Mouse (Mus musculus) G1E (cell line): ENCODE measurements around the gene Lmntd1. TPM values are rescaled to one million over a fixed set of nuclear protein-coding genes. Genes with fewer than 3 reads are reported as not detected.

ENCODE experiments used
- ATAC-seq: 2 replicates; pipeline ENCODE4 v1.8.0; 2016; ENCODE audit warnings: mild to moderate bottlenecking; ENCODE audit not compliant: insufficient number of reproducible peaks, poor library complexity, low FRiP score, severe bottlenecking; ENCODE audit errors: extremely low read depth
- DNase-seq: peaks from one replicate; pipeline ENCODE4 v3.0.0; 2012; ENCODE audit warnings: low spot score
- H3K27me3 ChIP-seq: 2 replicates; pipeline ENCODE4 v1.6.1; 2012; ENCODE audit warnings: mild to moderate bottlenecking, low read length, inconsistent platforms; ENCODE audit not compliant: insufficient read depth
- H3K36me3 ChIP-seq: replicated peaks from 2 replicates; pipeline ENCODE3; 2012; ENCODE audit warnings: mild to moderate bottlenecking, inconsistent platforms
- H3K4me1 ChIP-seq: 2 replicates; pipeline ENCODE4 v1.6.1; 2012; ENCODE audit warnings: low read depth, low read length, inconsistent platforms, mixed read lengths; ENCODE audit not compliant: insufficient read depth
- H3K4me3 ChIP-seq: 2 replicates; pipeline ENCODE4 v1.5.1; 2012; ENCODE audit warnings: low read depth, mild to moderate bottlenecking, inconsistent platforms, low read length, moderate library complexity, mixed read lengths
- H3K9me3 ChIP-seq: replicated peaks from 2 replicates; pipeline ENCODE4 v1.6.1; 2012; ENCODE audit warnings: inconsistent platforms
- CTCF ChIP-seq: IDR thresholded peaks from 2 replicates; pipeline ENCODE4 v1.5.1; 2012; ENCODE audit warnings: low read depth, low read length, inconsistent platforms, mixed read lengths
- GATA1 ChIP-seq: IDR thresholded peaks from 2 replicates; pipeline ENCODE4 v1.6.1; 2012; ENCODE audit warnings: borderline replicate concordance, low read length, inconsistent platforms, mixed read lengths
- GATA2 ChIP-seq: IDR thresholded peaks from 2 replicates; pipeline ENCODE4 v1.6.1; 2012; ENCODE audit warnings: low read depth, low read length, inconsistent platforms, borderline replicate concordance
- POLR2AphosphoS5 ChIP-seq: IDR thresholded peaks from 2 replicates; pipeline ENCODE4 v1.6.1; 2012; ENCODE audit warnings: low read depth, low read length, inconsistent platforms; ENCODE audit not compliant: insufficient replicate concordance
- TAL1 ChIP-seq: conservative IDR thresholded peaks from 2 replicates; pipeline ENCODE4 v1.6.1; 2012; ENCODE audit warnings: low read depth, low read length, inconsistent platforms, mixed read lengths
- polyA plus RNA-seq: library from polyadenylated mRNA; stranded (reverse); fragments of >175 nt; gene quantifications from 2 replicates; pipeline ENCODE4 v1.2.3, GENCODE M21; 2012
- total RNA-seq, 2 experiments: library from RNA; stranded (forward) in 1 of 2; stranded (reverse) in 1 of 2; fragments of 200-1000 nt in 1 of 2; fragments of >200 nt in 1 of 2; fragmentation: Nextera tagmentation in 1 of 2; gene quantifications; 2 replicates each; pipeline ENCODE4 v1.2.3; 2014 to 2017

The Lmntd1 gene
- total and polyA plus RNA-seq, 3 experiments, result 0.22 TPM; not detected in 2

- no peak for DNase-seq
- no peak overlapping the region for H3K4me3 ChIP-seq
- no peaks in the 10 kb centered on the region for H3K36me3 ChIP-seq
- H3K9me3 ChIP-seq, result peaks cover 62% of the 10 kb centered on the region
- no peaks in the 10 kb centered on the region for H3K27me3 ChIP-seq
- H3K4me1 ChIP-seq, result no peaks in the 10 kb centered on the region
- TF ChIP-seq POLR2AphosphoS5, result no peak
- TF ChIP-seq GATA2, result no peak
- TF ChIP-seq GATA1, result no peak
- ATAC-seq, result no peak
These were observed 16.1 kb upstream of the Lmntd1 start for GRCm38 (mm10) chr6:145630269-145630668.

GRCm38 (mm10) chr6:145623141-145623540, 9.0 kb upstream of the Lmntd1 start:
- Histone ChIP-seq H3K9me3 (peaks cover 58% of the 10 kb centered on the region), H3K36me3 (no peaks in the 10 kb centered on the region), H3K27me3 (no peaks in the 10 kb centered on the region), H3K4me1 (no peaks in the 10 kb centered on the region), H3K4me3 (no peak overlapping the region)
- ATAC-seq (no peak), DNase-seq (no peak)
- TF ChIP-seq GATA1 (no peak), CTCF (no peak), GATA2 (no peak), POLR2AphosphoS5 (no peak)

GRCm38 (mm10) chr6:145616402-145617229, 2.5 kb upstream of the Lmntd1 start:
- Histone ChIP-seq H3K4me1 (no peaks in the 10 kb centered on the region), H3K27me3 (no peaks in the 10 kb centered on the region), H3K36me3 (no peaks in the 10 kb centered on the region), H3K4me3 (no peak overlapping the region), H3K9me3 (peaks cover 66% of the 10 kb centered on the region)
- no peak for DNase-seq
- no peak for ATAC-seq
- no peak for TF ChIP-seq CTCF
- no peak for TF ChIP-seq TAL1
- no peak for TF ChIP-seq GATA1
- TF ChIP-seq POLR2AphosphoS5, result no peak
- TF ChIP-seq GATA2, result no peak

GRCm38 (mm10) chr6:145615666-145616210, 1.6 kb upstream of the Lmntd1 start, which contains the start of gene Tuba3b:
Gene Tuba3b (plus strand): TSS chr6:145615757.
- no peak for DNase-seq
- no peaks in the 10 kb centered on the region for H3K27me3 ChIP-seq
- ATAC-seq, result no peak
- H3K36me3 ChIP-seq, result no peaks in the 10 kb centered on the region
- peaks cover 69% of the 10 kb centered on the region for H3K9me3 ChIP-seq
- H3K4me1 ChIP-seq, result no peaks in the 10 kb centered on the region
- H3K4me3 ChIP-seq, result no peak within 1 kb of the TSS; the same call in 1 of the 2 replicates
- TF ChIP-seq POLR2AphosphoS5 (no peak), GATA1 (no peak), TAL1 (no peak), GATA2 (no peak), CTCF (no peak)

- H3K36me3 ChIP-seq, result no peaks in the 10 kb centered on the region
- H3K27me3 ChIP-seq, result no peaks in the 10 kb centered on the region
- H3K4me3 ChIP-seq, result no peak overlapping the region
- H3K9me3 ChIP-seq, result peaks cover 68% of the 10 kb centered on the region
- DNase-seq (no peak), ATAC-seq (no peak)
- TF ChIP-seq TAL1 (no peak), GATA2 (no peak), CTCF (no peak), POLR2AphosphoS5 (no peak), GATA1 (no peak)
- no peaks in the 10 kb centered on the region for H3K4me1 ChIP-seq
These were observed 1.5 kb downstream of the Lmntd1 start for GRCm38 (mm10) chr6:145612611-145613010.

- H3K36me3 ChIP-seq, result no peaks in the 10 kb centered on the region
- peaks cover 74% of the 10 kb centered on the region for H3K9me3 ChIP-seq
- H3K4me3 ChIP-seq, result no peak overlapping the region
- DNase-seq, result no peak
- TF ChIP-seq GATA2 (no peak), GATA1 (no peak), POLR2AphosphoS5 (no peak), CTCF (no peak), TAL1 (no peak)
- H3K27me3 ChIP-seq, result no peaks in the 10 kb centered on the region
- no peak for ATAC-seq
- no peaks in the 10 kb centered on the region for H3K4me1 ChIP-seq
These were observed 3.2 kb downstream of the Lmntd1 start for GRCm38 (mm10) chr6:145610901-145611300.
